Mouse (Mus musculus) heart, embryonic 11.5 days (tissue): ENCODE measurements around the gene Gsto2. TPM values are rescaled to one million over a fixed set of nuclear protein-coding genes. Genes with fewer than 3 reads are reported as not detected.

Experiments
- ATAC-seq: fragments of 200-750 bp; cut with Nextera tagmentation; replicated peaks from 2 replicates; pipeline ENCODE4 v1.8.0; 2017; ENCODE audit warnings: moderate library complexity; ENCODE audit not compliant: insufficient number of reproducible peaks, low FRiP score, low TSS enrichment
- H3K27ac ChIP-seq: fragments of 300-500 bp; sonication (generic); 2 replicates; pipeline ENCODE4 v1.5.1; 2014; ENCODE audit warnings: mild to moderate bottlenecking, low read depth, low read length
- H3K27me3 ChIP-seq: fragments of 300-500 bp; sonication (generic); 2 replicates; pipeline ENCODE4 v1.6.1; 2014; ENCODE audit warnings: mild to moderate bottlenecking, low read length, mixed read lengths; ENCODE audit not compliant: control insufficient read depth, insufficient read depth
- H3K36me3 ChIP-seq: fragments of 300-500 bp; sonication (generic); 2 replicates; pipeline ENCODE4 v1.6.1; 2014; ENCODE audit warnings: mild to moderate bottlenecking, low read length, moderate library complexity, mixed read lengths; ENCODE audit not compliant: control insufficient read depth, insufficient read depth
- H3K4me1 ChIP-seq: fragments of 300-500 bp; sonication (generic); 2 replicates; pipeline ENCODE4 v1.6.1; 2014; ENCODE audit warnings: low read length; ENCODE audit not compliant: control insufficient read depth, insufficient read depth
- H3K4me2 ChIP-seq: fragments of 300-500 bp; sonication (generic); 2 replicates; pipeline ENCODE4 v1.6.1; 2014; ENCODE audit warnings: mild to moderate bottlenecking, moderate library complexity
- H3K4me3 ChIP-seq: fragments of 300-500 bp; sonication (generic); 2 replicates; pipeline ENCODE4 v1.5.1; 2014; ENCODE audit warnings: low read depth, low read length
- H3K9ac ChIP-seq: fragments of 300-500 bp; sonication (generic); 2 replicates; pipeline ENCODE4 v1.6.1; 2014; ENCODE audit warnings: mild to moderate bottlenecking, low read depth, low read length, moderate library complexity
- H3K9me3 ChIP-seq: fragments of 300-500 bp; sonication (generic); replicated peaks from 2 replicates; pipeline ENCODE4 v1.6.1; 2016; ENCODE audit warnings: low read length; ENCODE audit not compliant: control insufficient read depth
- WGBS: fragments of 180-500 bp; shearing (Covaris S2); extraction: QIAGEN DNeasy Blood & Tissue Kit; methylation state at CpG from one replicate; pipeline ENCODE4 v1.1.7; 2014; ENCODE audit not compliant: insufficient replicate concordance; 5-methylcytosine and 5-hydroxymethylcytosine counted together
- microRNA-seq: library from miRNA; unstranded; fragments of <30 nt; microRNA quantifications from one replicate; pipeline ENCODE4, GENCODE M21; 2016; ENCODE audit warnings: borderline number of aligned reads
- polyA plus RNA-seq: library from polyadenylated mRNA; unstranded; fragments of >200 nt; fragmentation: Nextera tagmentation; extraction: Ambion mirVana; gene quantifications from 2 replicates; pipeline ENCODE4 v1.2.1, GENCODE M21; 2014

Gsto2 gene
- polyA plus RNA-seq, 1 experiment from 2014 or later, result 0.82 TPM

DNA sequence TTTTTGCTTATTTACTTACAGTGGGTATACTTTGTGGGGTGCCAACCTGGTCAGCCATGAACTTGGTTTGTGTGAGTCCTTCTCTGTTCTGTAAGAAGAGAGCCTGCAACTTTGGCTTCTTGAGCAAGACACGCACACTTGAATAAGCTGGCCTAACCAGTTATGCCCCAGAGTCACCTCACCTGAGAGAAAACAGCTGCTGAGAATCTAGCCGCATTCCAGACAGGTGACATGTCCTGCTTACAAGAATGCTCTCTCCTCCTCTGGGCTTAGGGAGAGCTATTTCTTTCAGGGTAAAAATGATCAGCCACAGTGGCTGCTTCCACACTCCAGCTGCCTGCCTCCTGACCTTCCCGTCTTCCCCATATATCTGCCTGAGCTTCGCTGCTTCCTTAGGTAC is 63.7 kb downstream of the Gsto2 start:
- Histone ChIP-seq H3K27ac (no peak overlapping the region), H3K4me3 (no peak overlapping the region), H3K9ac (no peak overlapping the region), H3K9me3 (no peaks in the 10 kb centered on the region), H3K27me3 (no peaks in the 10 kb centered on the region), H3K4me1 (no peaks in the 10 kb centered on the region), H3K4me2 (no peak overlapping the region), H3K36me3 (no peaks in the 10 kb centered on the region)
- no peak for ATAC-seq
- WGBS, result 70% methylated on average over 4 of the region's 4 CpGs

DNA sequence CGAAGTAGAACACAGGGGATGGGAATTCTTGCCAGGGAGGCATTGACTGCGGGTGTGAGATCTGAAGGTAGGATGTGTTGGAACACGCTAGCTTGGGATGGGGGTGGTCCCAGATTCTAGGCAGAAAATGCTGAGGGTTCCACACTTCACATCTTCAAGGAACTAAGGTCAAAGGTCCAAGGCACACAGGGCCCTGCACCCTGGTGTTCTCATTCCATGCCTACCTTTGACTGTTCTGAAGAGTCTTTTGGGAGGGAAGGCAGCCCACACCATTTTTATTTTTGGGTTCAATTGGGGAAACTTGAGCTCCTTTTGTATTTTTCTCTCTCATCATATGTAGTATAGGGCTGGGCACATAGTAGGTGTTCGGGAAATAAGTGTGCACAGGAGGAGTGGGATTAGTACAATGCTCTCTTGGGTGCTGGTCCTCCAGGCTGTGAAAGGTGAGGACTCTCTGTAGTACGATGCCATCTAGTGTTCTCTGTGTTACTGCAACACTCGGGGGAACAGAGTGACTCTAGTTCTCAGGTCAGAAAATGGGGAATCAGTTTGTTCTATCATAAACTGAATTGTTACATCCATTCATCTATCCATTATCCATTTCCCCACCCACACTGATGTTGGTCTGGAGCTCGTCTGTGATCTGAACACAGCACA is 66.8 kb downstream of the Gsto2 start:
- no peak overlapping the region for H3K9ac ChIP-seq
- no peaks in the 10 kb centered on the region for H3K27me3 ChIP-seq
- no peaks in the 10 kb centered on the region for H3K36me3 ChIP-seq
- no peak for ATAC-seq
- H3K27ac ChIP-seq, result no peak overlapping the region
- no peak overlapping the region for H3K4me3 ChIP-seq
- no peak overlapping the region for H3K4me2 ChIP-seq
- 41% methylated on average over 7 of the region's 7 CpGs for WGBS
- H3K9me3 ChIP-seq, result no peaks in the 10 kb centered on the region
- H3K4me1 ChIP-seq, result no peaks in the 10 kb centered on the region

DNA sequence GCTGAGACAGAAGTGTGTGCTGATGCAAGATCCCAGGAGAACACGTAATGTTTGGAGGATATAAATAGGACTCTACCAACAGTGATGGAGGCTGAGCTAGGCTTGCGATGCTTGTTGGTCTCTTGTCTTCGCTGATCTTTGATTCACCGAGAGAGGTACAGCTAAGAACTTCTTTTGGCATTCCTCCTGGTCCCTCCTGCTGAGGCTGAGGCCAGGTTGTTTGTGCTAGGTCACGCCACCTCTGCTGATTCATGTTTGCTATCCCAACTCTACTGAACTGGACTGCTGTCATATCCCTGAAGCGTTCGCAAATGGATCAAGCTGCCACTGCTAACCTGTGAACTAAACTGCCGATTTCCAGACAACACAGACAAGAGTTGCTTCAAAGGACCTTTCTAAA is 68.8 kb downstream of the Gsto2 start:
- peaks cover 5% of the 10 kb centered on the region; the same call in 1 of the 2 replicates for H3K4me1 ChIP-seq
- no peaks in the 10 kb centered on the region for H3K36me3 ChIP-seq
- H3K4me2 ChIP-seq, result no peak overlapping the region
- no peak for ATAC-seq
- no peaks in the 10 kb centered on the region for H3K9me3 ChIP-seq
- H3K27me3 ChIP-seq, result peaks cover 5% of the 10 kb centered on the region; the same call in 1 of the 2 replicates
- 84% methylated on average over 8 of the region's 8 CpGs for WGBS
- no peak overlapping the region for H3K9ac ChIP-seq
- no peak overlapping the region for H3K4me3 ChIP-seq
- no peak overlapping the region for H3K27ac ChIP-seq

DNA sequence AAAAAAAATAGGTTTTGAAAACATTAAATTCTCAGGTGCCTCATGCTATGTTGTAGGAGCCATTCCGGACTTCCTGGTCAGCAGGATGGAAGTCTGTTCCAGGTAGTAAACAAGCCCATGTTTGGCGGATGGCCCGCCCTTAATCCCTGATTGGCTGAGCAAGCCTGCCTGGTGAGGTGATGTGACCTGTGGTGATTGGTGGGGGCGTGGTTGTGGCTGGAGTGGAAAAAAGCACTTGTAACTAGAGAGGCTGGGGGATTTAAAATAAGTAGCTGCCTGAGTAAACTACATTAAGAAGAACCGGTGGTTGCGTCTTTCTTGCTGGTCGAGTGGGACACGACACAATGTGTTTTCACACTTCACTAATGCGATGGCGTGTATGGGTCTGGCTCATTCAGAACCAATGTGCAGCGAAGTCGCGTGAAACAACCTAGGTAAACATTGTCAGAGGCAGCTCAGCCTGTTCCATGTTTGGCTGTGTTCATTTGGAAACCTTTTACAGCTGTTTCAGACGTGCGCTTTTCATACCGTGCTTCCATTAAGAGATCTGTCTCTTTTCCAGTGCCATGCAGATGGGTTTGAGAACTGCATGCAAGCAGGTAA is 69.4 kb downstream of the Gsto2 start:
- Histone ChIP-seq H3K4me1 (peaks cover 5% of the 10 kb centered on the region; the same call in 1 of the 2 replicates), H3K27me3 (peaks cover 5% of the 10 kb centered on the region; the same call in 1 of the 2 replicates), H3K4me2 (no peak overlapping the region), H3K27ac (no peak overlapping the region), H3K9me3 (no peaks in the 10 kb centered on the region), H3K36me3 (no peaks in the 10 kb centered on the region), H3K9ac (no peak overlapping the region), H3K4me3 (no peak overlapping the region)
- ATAC-seq, result no peak
- 64% methylated on average over 16 of the region's 16 CpGs for WGBS

DNA sequence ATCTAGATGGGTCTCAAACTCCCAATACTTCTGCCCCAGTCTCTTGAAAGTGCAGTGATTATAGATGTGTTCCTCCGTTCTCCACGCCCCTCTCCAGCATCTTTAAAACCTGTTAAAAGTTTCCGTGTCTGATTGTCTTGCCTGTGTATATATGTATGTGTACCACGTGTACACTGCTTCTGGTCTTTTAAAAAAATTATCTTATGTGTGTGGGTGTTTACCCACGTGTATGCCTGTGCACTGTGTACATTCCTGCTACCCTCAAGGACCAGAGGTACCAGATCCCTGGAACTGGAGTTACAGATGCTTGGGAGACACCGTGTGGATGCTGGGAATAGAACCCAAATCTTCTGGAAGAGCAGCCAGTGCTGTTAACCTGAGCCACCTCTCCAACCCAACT is 70.2 kb downstream of the Gsto2 start:
- ATAC-seq, result no peak
- Histone ChIP-seq H3K4me1 (peaks cover 5% of the 10 kb centered on the region; the same call in 1 of the 2 replicates), H3K27ac (no peak overlapping the region), H3K27me3 (peaks cover 8% of the 10 kb centered on the region; the same call in 1 of the 2 replicates), H3K36me3 (no peaks in the 10 kb centered on the region), H3K4me2 (no peak overlapping the region), H3K9me3 (no peaks in the 10 kb centered on the region), H3K9ac (no peak overlapping the region), H3K4me3 (no peak overlapping the region)
- 80% methylated on average over 6 of the region's 6 CpGs for WGBS

Small RNA genes lying within 50 kb of the gene (microRNA-seq; reads per million reads assigned to microRNA genes)
- not detected for gene Gm22240

Other genes starting within 250 kb of the Gsto2 start
- 0.41 and 0.44 TPM in 2 replicates for gene Col17a1, start 173.4 kb upstream of the Gsto2 start, polyA plus RNA-seq
- 258 and 274 TPM in 2 replicates for gene Sfr1, start 133.9 kb upstream of the Gsto2 start, polyA plus RNA-seq
- gene Gsto1, start 10.6 kb upstream of the Gsto2 start, polyA plus RNA-seq, result 82.6 and 84.0 TPM in 2 replicates
- gene Cfap43, start 53.8 kb downstream of the Gsto2 start, polyA plus RNA-seq, result 0.08 TPM in 1 of 2 replicates, not detected in the other
- 13.2 and 16.9 TPM in 2 replicates for gene Itprip, start 53.8 kb downstream of the Gsto2 start, polyA plus RNA-seq
- gene Cfap58, start 72.1 kb downstream of the Gsto2 start, polyA plus RNA-seq, result 0.16 and 0.18 TPM in 2 replicates